Mouse (Mus musculus) natural killer cell, adult 2 months (primary cell): ENCODE results near the gene Eno2.
"Not testable (repeated sequence)": the region's sequence is repeated elsewhere in the genome, so short reads cannot be mapped to it uniquely, and the experiment has no call there.

Experiments
- DNase-seq, 2 experiments: peaks; one replicate each; pipeline ENCODE4 v3.0.0; 2022; ENCODE audit warnings: low spot score in 2 of 2

Eno2 gene

GRCm38 (mm10) chr6:124769101-124769765, at the start of gene Eno2:
TSS of gene Eno2 (minus strand) at chr6:124769673.
- DNase-seq, result peak in 1 of 2 experiments; percentile 50

- DNase-seq, result no peak
Measured at GRCm38 (mm10) chr6:124817971-124818370, 48.5 kb upstream of the Eno2 start.

GRCm38 (mm10) chr6:124817563-124817962, 48.1 kb upstream of the Eno2 start:
- DNase-seq, result no peak

DNA sequence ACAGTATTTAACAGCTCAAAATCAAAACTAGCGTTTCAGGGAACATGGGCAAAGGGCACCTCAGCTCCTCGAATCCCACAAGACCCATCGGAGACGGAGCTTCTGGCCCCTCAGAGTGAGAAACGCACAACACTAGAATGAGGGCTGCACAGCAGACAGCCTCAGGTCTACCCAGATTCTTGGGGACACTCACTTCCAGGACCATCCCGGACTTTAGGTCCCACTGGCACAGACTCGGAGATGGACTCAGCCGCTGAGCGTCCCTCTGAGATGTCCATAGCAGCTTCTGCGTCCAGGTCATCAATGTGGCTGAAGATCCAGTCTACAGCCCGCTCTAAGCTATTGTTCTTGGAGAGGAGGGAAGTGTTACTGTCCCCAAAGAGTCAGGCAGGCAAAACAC, 47.7 kb upstream of the Eno2 start:
- no peak for DNase-seq

- no peak for DNase-seq
Measured at GRCm38 (mm10) chr6:124816611-124817010, 47.1 kb upstream of the Eno2 start.

GRCm38 (mm10) chr6:124814858-124815774, 45.6 kb upstream of the Eno2 start:
- no peak for DNase-seq

- no peak for DNase-seq
Measured at GRCm38 (mm10) chr6:124814448-124814847, 45.0 kb upstream of the Eno2 start.

DNA sequence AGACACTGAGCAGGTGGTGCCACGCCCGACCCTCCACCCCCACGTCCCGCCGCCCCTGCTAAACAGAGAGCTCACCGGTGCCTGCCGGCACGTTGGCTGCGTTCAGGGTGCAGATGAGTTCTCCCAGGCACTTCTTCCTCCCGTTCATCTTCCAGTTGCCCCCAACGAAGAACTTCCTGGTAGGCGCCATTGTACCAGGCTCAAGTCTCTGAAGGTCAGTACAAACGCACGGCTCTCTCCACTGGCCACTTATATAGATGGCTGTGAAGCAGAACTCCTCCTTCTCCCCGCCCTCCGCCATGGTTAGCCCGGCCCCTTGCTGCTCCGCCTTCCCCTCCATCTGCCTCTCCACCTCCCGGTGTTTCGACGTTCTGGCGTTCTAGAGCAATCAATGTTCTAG, 44.5 kb upstream of the Eno2 start, which contains the start of gene Tpi1:
Gene Tpi1 (minus strand): TSS at position 364 of the 400 bp plus-strand sequence.
- peak; percentile 83 to 85 for DNase-seq

DNA sequence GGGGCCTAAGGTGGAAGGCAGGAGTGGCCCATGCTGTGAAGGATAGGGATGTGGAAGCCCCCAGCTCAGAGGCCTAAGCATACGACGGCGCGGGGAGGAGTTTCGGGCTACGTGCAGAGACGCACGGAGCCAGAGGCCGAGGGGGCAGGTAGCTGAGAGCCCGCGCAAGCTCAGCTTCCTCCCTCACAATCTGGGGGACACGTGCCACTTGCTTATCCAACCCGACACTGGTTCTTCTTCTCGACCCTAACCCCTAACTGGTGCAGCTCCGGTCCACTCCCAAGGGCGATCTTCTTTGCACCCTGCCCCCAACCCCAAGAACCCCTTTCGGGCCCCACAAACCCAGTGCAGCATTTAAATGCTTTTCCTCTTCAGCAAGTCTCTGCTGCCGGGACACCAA, 44.0 kb upstream of the Eno2 start:
- peak; percentile 45 to 47 for DNase-seq

- no peak for DNase-seq
Measured at GRCm38 (mm10) chr6:124812848-124813247, 43.4 kb upstream of the Eno2 start.

DNA sequence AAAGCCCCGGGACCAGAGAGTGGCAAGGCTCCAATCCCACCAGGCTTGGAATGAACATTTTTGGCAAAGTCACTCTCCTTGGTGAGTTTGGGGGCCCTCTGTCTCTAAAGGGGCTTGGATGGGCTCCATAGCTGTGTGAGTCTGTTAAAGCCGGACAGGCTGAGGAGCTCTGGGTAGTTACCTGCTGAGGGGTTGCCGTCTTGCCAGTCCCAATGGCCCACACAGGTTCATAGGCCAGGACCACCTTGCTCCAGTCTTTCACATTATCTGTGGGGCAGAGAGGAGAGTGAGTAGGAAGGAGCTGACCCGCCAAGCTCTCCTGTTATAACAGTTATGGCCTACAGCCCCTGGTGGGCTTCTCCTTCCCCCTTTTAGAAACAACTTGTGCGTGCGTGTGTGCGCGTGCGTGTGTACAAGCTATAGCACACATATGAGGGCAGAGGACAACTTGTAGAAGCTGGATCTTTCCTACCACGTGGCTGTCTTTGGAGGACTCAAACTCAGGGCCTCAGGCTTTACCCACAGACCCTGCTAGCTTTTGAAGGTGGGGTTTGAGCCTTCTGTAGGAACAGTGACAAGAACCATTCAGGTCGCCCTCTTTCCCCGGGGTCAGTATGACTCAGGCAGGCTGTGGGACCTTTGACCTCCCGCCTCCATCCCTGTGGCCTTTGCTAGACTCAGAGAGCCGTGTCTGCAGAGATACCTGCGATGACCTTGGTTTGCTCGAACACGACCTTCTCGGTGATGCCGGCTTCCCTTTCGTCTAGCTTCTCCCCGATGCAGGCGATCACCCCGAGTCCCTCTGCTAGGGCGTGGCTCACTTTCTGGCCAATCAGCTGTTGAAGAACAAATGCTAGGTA, 42.5 kb upstream of the Eno2 start:
- no peak for DNase-seq

DNA sequence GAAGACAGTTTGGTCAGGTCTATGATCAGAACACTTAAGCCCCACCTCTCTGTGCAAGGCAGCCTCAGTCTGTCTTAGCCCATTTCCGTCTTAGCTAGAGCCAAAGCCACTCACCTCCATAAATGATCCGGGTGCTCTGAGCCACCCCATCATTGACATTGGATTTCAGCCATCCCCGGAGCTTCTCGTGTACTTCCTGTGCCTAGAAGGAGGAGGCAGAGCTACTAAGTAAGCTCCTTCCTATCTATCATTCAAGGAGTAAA, 41.9 kb upstream of the Eno2 start:
- no peak for DNase-seq

DNA sequence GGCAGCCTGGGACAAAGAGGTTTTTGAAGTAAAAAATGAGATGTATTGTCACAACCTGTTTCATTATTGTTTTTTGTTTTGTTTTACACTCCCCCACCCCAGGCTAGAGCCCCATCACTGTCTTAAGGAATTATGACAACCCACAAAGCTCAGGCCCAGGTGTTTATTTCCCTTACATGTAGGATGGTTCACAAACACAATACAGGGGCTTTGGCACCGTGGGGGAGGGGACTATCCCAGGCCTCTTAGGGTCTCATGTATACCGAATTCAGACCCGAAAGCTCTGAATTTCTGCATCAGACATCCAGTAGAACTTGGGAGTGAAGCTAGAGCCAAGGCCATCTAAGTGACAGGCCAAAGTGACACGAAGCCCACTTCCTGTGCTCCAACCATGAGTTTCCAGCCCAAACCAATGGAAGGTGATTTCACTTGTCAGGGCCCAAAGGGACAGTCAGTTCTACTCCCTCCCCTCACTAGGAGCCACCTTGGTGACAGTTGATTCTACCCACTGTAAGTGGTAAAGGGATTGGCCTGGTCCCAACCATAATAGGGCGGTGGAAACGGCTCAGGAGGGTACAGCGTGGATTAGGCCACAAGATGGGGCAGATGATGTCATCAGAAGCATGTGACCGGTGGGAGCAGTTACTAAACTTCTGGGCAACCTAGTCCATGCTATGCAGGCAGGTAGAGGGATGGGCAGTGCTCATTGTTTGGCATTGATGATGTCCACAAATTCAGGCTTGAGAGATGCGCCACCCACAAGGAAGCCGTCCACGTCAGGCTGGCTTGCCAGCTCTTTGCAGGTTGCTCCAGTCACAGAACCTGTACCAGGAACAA, 41.3 kb upstream of the Eno2 start:
- not testable (repeated sequence) for DNase-seq

GRCm38 (mm10) chr6:124809775-124810538, 40.5 kb upstream of the Eno2 start:
- no peak for DNase-seq

- DNase-seq, result peak; percentile 67 to 71
Measured at GRCm38 (mm10) chr6:124809052-124809774, 39.7 kb upstream of the Eno2 start.

- peak; percentile 42 to 59 for DNase-seq
Measured at GRCm38 (mm10) chr6:124808358-124809012, 39.0 kb upstream of the Eno2 start, which contains the start of gene Spsb2. TSS of gene Spsb2 (plus strand) at chr6:124808661.

DNA sequence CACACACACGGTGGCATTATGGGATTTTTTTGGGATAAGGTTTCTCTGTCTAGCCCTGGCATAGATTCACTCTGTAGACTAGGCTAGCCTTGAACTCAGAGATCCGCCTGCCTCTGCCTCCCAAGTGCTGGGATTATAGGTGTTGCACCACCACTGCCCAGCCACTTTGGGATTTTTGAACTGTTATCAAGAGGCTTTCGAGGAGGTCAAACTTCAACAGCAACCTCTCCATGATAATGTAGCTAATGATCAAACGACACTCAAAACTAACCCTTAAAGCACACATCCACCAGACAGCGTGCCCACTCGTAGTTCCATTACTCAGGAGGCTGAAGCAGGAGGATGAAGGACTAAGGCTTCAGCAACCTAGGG, 38.5 kb upstream of the Eno2 start:
- DNase-seq, result no peak

- no peak for DNase-seq
Measured at GRCm38 (mm10) chr6:124807366-124807765, 37.9 kb upstream of the Eno2 start.

DNA sequence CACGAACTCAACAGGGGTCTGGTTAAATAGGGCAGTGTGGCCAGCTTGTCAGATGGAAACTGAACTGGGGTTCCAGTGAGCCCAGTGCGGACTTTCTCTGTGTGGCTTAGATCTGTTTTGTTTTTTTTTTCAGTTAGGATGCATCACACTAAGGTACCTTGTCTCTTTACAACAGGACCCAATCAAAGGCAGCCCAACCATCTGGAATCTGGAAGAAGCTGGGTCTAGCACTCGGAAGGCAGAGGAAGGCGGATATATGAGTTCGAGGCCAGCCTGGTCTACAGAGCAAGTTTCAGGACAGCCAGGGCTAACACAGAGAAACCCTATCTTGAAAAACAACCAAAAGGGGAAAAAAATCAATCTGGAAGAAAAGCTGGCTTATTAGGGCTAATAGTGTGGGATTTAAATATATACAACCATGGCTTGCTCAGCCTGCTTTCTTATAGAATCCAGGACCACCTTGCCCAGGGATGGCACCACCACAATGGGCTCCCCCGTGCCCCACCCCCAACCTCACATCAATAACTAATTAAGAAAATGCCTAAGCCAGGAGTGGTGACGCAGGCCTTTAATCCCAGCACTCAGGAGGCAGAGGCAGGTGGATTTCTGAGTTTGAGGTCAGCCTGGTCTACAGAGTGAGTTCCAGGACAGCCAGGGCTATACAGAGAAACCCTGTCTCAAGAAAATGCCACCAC, 37.1 kb upstream of the Eno2 start:
- DNase-seq, result no peak
